Mouse (Mus musculus) midbrain, embryonic 16.5 days (tissue): Measurements from ENCODE around the gene Pwp2. TPM values are rescaled to one million over a fixed set of nuclear protein-coding genes. Genes with fewer than 3 reads are reported as not detected.
"Not testable (repeated sequence)": the region's sequence is repeated elsewhere in the genome, so short reads cannot be mapped to it uniquely, and the experiment has no call there.

ENCODE experiments used
- ATAC-seq: fragments of 200-750 bp; cut with Nextera tagmentation; 2 replicates; pipeline ENCODE4 v1.8.0; 2017; ENCODE audit warnings: moderate TSS enrichment
- H3K27ac ChIP-seq: fragments of 300-500 bp; sonication (generic); 2 replicates; pipeline ENCODE4 v1.5.1; 2014; ENCODE audit warnings: mild to moderate bottlenecking, low read length, mixed read lengths
- H3K27me3 ChIP-seq: fragments of 300-500 bp; sonication (generic); 2 replicates; pipeline ENCODE4 v1.6.1; 2014; ENCODE audit warnings: low read depth, low read length, mixed read lengths; ENCODE audit not compliant: control insufficient read depth, insufficient read depth
- H3K36me3 ChIP-seq: fragments of 300-500 bp; sonication (generic); 2 replicates; pipeline ENCODE4 v1.6.1; 2014; ENCODE audit warnings: mild to moderate bottlenecking, low read length, moderate library complexity, mixed read lengths; ENCODE audit not compliant: control insufficient read depth, insufficient read depth
- H3K4me1 ChIP-seq: fragments of 300-500 bp; sonication (generic); 2 replicates; pipeline ENCODE4 v1.6.1; 2014; ENCODE audit warnings: mild to moderate bottlenecking, low read length, mixed read lengths; ENCODE audit not compliant: control insufficient read depth, insufficient read depth
- H3K4me2 ChIP-seq: fragments of 300-500 bp; sonication (generic); 2 replicates; pipeline ENCODE4 v1.6.1; 2014; ENCODE audit warnings: mild to moderate bottlenecking, low read length, mixed read lengths
- H3K4me3 ChIP-seq: fragments of 300-500 bp; sonication (generic); 2 replicates; pipeline ENCODE4 v1.5.1; 2014; ENCODE audit warnings: low read depth, mild to moderate bottlenecking, low read length, moderate library complexity, mixed read lengths
- H3K9ac ChIP-seq: fragments of 300-500 bp; sonication (generic); 2 replicates; pipeline ENCODE4 v1.6.1; 2014; ENCODE audit warnings: low read depth, low read length, mixed read lengths
- H3K9me3 ChIP-seq: fragments of 300-500 bp; sonication (generic); replicated peaks from 2 replicates; pipeline ENCODE4 v1.6.1; 2014; ENCODE audit warnings: mild to moderate bottlenecking, low read length, mixed read lengths; ENCODE audit not compliant: control insufficient read depth, poor library complexity, severe bottlenecking
- WGBS: fragments of 180-500 bp; shearing (Covaris S2); extraction: QIAGEN DNeasy Blood & Tissue Kit; methylation state at CpG from one replicate; pipeline ENCODE4 v1.1.7; 2014; 5-methylcytosine and 5-hydroxymethylcytosine counted together
- polyA plus RNA-seq: library from polyadenylated mRNA; unstranded; fragments of >200 nt; fragmentation: Nextera tagmentation; extraction: Ambion mirVana; gene quantifications from 2 replicates; pipeline ENCODE4 v1.2.1, GENCODE M21; 2015

Gene Pwp2
- polyA plus RNA-seq, 1 experiment from 2014 or later, result 19.0 TPM

DNA sequence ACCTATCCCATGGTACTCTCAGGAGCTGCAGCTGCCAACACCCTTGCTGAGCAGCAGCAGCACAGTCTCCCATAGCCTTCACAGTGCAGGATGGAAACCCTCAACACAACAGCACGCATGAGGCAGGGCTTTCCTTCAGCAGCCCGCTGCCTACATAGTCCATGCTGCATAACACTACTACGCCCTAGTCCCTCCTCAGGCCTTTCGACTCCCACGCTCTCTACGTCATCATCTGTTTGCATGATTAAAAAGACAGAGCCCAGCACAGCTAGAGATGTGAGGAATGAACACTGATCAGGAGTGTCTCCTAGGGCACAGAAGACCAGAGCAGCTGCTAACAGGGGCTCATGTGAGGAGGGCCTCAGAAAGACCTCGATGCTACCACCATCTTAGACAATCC, 36.4 kb upstream of the Pwp2 start:
- Histone ChIP-seq H3K27me3 (no peaks in the 10 kb centered on the region), H3K9ac (no peak overlapping the region), H3K4me1 (no peaks in the 10 kb centered on the region), H3K9me3 (no peaks in the 10 kb centered on the region), H3K4me3 (no peak overlapping the region), H3K36me3 (peaks cover 24% of the 10 kb centered on the region), H3K27ac (no peak overlapping the region), H3K4me2 (no peak overlapping the region)
- 91% methylated on average over 7 of the region's 7 CpGs for WGBS
- ATAC-seq, result no peak

DNA sequence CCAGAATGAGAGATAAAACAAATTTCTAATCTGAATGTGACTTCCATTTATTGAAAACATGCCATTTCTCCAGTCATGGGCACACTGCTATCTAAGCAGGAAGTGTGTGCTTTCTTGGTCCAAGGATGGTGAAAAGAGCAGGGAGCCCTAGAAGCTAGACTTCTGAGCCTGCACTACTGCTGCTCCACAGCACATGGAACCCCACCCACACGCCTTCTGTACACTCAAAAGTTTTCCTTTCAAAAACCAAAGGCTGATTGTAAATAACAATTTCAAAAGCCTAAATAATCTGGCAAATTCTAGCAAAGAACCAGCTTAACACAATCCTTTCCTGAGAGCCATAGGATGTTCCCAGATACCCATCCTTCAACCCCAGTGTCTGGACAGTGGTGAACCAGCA, 34.6 kb upstream of the Pwp2 start:
- H3K4me1 ChIP-seq, result no peaks in the 10 kb centered on the region
- H3K4me2 ChIP-seq, result no peak overlapping the region
- H3K9me3 ChIP-seq, result no peaks in the 10 kb centered on the region
- H3K36me3 ChIP-seq, result peaks cover 33% of the 10 kb centered on the region
- no peak overlapping the region for H3K27ac ChIP-seq
- WGBS, result 92% methylated on average over 1 of the region's 1 CpGs
- no peak overlapping the region for H3K9ac ChIP-seq
- no peak for ATAC-seq
- no peaks in the 10 kb centered on the region for H3K27me3 ChIP-seq
- H3K4me3 ChIP-seq, result no peak overlapping the region

DNA sequence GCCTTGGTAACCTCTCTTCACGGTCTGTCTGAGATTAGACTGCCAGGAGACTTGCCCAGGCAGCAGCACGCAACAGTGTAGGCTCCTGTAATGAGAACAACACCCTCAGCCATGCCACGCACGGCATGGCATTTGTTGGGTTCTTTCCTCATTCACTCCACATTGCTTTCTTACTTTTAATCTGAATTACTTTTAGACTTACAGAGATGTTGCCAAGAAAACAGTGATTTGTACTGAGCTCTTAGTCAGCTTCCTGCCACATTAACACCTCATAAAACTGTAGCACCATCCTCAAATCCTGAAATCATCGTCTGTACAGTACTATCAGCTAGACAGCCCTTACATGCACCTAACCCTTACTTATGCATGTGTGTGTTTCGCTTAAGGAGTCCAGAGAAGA, 33.6 kb upstream of the Pwp2 start:
- Histone ChIP-seq H3K27me3 (no peaks in the 10 kb centered on the region), H3K9me3 (no peaks in the 10 kb centered on the region), H3K4me3 (no peak overlapping the region), H3K27ac (no peak overlapping the region), H3K4me1 (no peaks in the 10 kb centered on the region), H3K4me2 (no peak overlapping the region), H3K36me3 (peaks cover 41% of the 10 kb centered on the region), H3K9ac (no peak overlapping the region)
- no peak for ATAC-seq
- WGBS, result 94% methylated on average over 6 of the region's 6 CpGs

DNA sequence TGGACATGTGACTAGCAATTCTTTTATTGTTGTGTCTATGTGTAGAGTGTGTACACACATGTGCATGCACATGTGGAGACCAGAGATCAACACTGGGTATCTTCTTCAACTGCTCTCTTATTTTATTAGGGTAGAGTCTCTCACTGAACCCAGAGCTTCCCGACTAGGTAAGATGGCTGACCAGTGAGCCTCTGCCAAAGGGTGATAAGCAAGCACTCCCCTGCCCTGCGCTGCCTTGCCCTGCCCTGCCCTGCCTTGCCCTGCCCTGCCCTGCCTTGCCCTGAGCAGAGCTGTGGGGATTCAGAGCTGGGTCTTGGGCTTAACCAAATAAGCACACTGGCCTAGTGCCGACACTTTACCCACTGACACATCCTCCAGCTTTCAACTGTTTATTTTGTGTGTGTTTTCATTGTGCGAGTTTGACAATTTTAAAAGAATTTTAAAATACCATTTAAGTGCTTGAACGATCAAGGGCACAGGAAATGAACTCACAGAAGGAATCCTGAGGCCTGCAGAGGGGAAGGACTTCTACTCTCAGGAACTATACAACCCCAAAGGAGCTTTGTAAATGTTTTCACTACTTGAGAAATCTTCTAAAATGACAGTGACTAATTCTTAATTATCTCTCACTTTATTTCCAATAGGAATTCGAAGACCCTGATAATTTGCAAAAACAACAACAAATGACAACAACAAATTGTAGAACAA, 31.6 kb upstream of the Pwp2 start:
- H3K4me1 ChIP-seq, result no peaks in the 10 kb centered on the region
- H3K27me3 ChIP-seq, result no peaks in the 10 kb centered on the region
- no peak overlapping the region for H3K9ac ChIP-seq
- H3K4me2 ChIP-seq, result no peak overlapping the region
- no peak overlapping the region for H3K27ac ChIP-seq
- 92% methylated on average over 6 of the region's 6 CpGs for WGBS
- H3K9me3 ChIP-seq, result no peaks in the 10 kb centered on the region
- ATAC-seq, result no peak
- no peak overlapping the region for H3K4me3 ChIP-seq
- peaks cover 42% of the 10 kb centered on the region for H3K36me3 ChIP-seq

DNA sequence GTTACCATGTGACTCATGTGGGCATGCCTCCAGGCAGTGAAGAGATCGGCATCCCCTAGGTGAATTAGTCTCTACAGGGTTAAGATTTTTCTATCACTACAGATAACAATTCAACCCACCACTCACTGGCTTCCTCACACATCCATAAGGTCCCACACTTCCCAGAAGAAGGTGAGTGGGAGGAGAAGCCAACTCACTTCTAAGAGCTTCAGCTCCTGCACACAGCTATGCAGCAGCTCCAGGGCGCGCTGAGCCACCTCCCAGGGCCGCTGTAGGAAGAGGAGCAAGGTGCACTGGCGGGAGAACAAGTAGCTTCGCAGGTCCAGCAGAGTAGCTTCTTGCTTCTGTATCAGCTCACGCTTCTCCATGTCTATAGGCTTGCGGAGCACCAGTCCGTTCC, 29.4 kb upstream of the Pwp2 start:
- ATAC-seq, result no peak
- Histone ChIP-seq H3K36me3 (peaks cover 49% of the 10 kb centered on the region), H3K4me1 (no peaks in the 10 kb centered on the region), H3K27ac (no peak overlapping the region), H3K9me3 (no peaks in the 10 kb centered on the region), H3K9ac (no peak overlapping the region), H3K4me3 (no peak overlapping the region), H3K27me3 (no peaks in the 10 kb centered on the region), H3K4me2 (no peak overlapping the region)
- 97% methylated on average over 9 of the region's 9 CpGs for WGBS

DNA sequence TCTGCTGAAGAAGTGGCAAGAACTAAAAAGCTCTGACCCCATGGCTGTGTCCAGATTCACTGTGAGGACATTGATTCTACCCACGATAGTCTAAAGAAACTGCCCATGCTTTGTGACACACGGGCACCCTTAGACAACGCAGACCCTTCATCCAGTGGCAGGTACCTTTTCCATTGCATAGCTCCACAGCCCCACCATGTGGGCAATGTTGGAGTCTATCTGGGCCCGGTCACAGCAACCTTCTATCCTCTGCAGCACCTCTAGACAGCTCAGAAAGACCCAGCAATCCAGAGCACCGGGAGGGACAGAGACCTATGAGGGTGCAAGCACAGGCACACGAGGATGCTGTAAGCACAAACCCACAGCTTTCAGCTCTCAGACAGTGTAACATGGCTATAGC, 26.4 kb upstream of the Pwp2 start:
- Histone ChIP-seq H3K36me3 (peaks cover 55% of the 10 kb centered on the region), H3K27ac (no peak overlapping the region), H3K4me2 (no peak overlapping the region), H3K27me3 (no peaks in the 10 kb centered on the region), H3K9me3 (no peaks in the 10 kb centered on the region), H3K9ac (no peak overlapping the region), H3K4me1 (no peaks in the 10 kb centered on the region), H3K4me3 (no peak overlapping the region)
- no peak for ATAC-seq
- WGBS, result 70% methylated on average over 6 of the region's 6 CpGs

DNA sequence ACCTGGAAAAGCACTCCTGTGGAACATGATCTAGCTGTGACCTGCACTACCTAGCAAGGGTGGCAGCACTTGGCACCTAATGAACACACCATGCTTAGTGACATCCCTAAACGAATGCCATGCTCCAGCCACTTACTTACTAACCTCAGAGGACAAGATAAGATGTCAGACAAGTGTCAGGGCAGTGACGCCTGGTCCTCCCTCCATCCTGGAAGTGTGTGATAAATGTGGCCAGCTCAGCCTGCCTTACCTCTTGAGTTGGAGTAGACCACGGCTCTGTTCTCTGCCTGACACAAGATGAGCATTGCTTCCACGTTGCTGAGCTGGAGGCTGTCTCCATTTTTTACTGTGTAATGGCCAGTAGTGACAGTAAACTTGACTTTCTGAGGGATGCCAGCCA, 16.2 kb upstream of the Pwp2 start:
- Histone ChIP-seq H3K4me3 (no peak overlapping the region), H3K9me3 (no peaks in the 10 kb centered on the region), H3K4me1 (no peaks in the 10 kb centered on the region), H3K27ac (no peak overlapping the region), H3K36me3 (peaks cover 53% of the 10 kb centered on the region), H3K9ac (no peak overlapping the region), H3K4me2 (no peak overlapping the region), H3K27me3 (no peaks in the 10 kb centered on the region)
- 93% methylated on average over 4 of the region's 4 CpGs for WGBS
- ATAC-seq, result no peak

DNA sequence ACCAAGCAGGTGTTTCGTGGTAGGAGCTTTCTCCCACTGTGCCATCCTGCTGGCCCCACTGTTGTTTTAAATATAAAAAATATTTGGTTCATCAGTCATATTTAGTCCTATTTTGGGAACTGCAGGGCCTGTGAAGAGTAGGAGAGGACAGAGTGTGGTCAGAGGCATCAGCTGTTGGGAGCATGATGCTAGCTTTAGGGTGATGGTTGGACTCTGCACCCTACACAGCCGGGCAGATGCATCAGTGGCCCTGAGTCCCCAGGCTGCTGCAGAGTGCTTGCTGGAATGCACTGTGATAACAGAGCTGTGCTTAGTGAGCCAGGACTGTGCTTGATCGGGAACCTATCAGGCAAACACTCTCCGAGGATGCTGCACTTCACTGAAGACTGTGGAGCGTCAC, 8.0 kb upstream of the Pwp2 start:
- Histone ChIP-seq H3K4me1 (no peaks in the 10 kb centered on the region), H3K4me3 (no peak overlapping the region), H3K9me3 (no peaks in the 10 kb centered on the region), H3K27ac (no peak overlapping the region), H3K9ac (no peak overlapping the region), H3K36me3 (peaks cover 52% of the 10 kb centered on the region), H3K27me3 (no peaks in the 10 kb centered on the region), H3K4me2 (no peak overlapping the region)
- no peak for ATAC-seq
- WGBS, result 98% methylated on average over 5 of the region's 5 CpGs

DNA sequence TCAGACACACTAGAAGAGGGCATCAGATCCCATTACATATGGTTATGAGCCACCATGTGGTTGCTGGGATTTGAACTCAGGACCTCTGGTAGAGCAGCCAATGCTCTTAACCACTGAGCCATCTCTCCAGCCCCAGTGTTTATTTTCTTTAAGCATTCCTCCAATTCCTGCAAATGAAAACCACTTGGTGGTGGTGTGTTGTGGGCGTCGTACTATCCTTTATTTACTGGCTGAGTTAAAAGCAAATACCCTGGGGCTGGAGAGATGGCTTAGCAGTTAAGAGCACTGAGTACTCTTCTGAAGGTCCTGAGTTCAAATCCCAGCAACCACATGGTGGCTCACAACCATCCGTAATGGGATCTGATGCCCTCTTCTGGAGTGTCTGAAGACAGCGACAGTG, 1.1 kb upstream of the Pwp2 start:
- H3K9me3 ChIP-seq, ATAC-seq, H3K27ac ChIP-seq, H3K9ac ChIP-seq, H3K4me3 ChIP-seq, H3K4me1 ChIP-seq, H3K27me3 ChIP-seq, H3K4me2 ChIP-seq: not testable (repeated sequence)
- WGBS, result 97% methylated on average over 4 of the region's 4 CpGs
- H3K36me3 ChIP-seq, result peaks cover 30% of the 10 kb centered on the region
